Mouse (Mus musculus): ENCODE measurements at regions not wholly inside any gene's neighbourhood (a gene's known extent, or its start where the extent isn't known, plus 50 kb on each side); places are given as distances from the start of the nearest gene placed in this dataset.

DNA sequence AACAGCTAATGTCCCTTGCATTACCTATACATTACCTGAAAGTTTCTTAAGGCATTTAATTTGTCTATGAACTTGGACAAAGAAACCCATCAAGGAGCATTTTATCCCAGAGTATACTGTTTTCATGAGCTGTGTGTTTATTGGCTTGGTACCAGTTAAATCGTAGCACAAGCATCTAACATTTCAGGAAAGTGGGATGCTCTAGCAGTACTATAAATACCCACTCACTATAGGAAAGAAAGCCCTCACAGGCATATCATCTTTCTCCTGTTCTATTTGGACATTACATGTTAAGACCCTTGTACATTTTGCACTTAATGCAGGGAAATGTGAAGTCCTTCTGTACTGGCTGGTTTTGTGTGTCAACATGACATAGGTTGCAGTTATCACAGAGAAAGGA is 163.9 kb downstream of the Ptprc start:
- no peak for TF ChIP-seq POLR2A (IDR thresholded peaks at IDR 0.05; ENCODE audit: extremely low read depth, insufficient read depth, low read length)
- TF ChIP-seq CTCF (IDR thresholded peaks at IDR 0.05; ENCODE audit: extremely low read depth, insufficient read depth, low read length), result no peak

All from cortical plate, adult 2 months (tissue).